Mouse (Mus musculus) adrenal gland, adult (tissue): ENCODE measurements around the gene Lcorl.
"Not testable (repeated sequence)": the region's sequence is repeated elsewhere in the genome, so short reads cannot be mapped to it uniquely, and the experiment has no call there.

Experiments used
- DNase-seq, 2 experiments: peaks; one replicate each; pipeline ENCODE4 v3.0.0; 2022 to 2023; ENCODE audit warnings: low spot score in 1 of 2; ENCODE audit not compliant: inconsistent age in 2 of 2

Gene Lcorl

DNA sequence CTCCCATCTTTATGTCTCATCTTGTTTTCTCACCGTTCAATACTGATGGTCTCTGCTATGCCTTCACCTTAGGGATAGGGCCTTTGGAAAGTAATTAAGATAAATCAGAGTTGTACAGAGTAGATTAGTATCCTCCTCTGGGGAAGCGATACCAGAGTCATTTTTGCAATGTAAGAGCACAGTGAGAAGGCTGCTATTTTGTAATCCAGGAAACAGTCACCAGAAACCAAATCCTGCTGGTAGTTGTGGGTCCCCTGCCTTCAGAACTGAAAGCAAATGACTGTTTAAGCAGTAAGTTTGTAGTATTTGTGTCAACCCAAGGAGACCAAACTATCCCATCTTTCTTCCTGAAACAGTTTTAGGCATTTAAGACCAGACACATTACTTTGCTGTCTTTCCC is 147.8 kb downstream of the Lcorl start:
- no peak for DNase-seq

DNA sequence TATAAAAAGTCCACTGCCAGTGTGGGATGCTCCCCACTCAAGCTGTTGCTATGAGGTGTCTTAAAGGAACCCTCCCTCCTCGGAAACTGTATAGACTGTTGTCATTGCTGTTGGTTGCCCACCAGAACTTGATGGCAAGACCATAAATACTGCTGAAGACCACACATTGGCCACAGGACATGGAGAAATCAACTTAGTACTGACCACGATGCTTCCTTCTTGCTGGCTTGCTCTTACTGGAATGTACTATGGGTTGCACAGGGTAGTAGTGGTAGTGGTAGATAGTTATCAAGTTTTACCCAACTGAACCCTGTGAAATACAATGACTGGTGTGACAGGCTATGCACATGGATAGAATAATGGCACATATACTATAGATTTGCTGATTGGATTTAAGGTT is 150.6 kb downstream of the Lcorl start:
- no peak for DNase-seq

DNA sequence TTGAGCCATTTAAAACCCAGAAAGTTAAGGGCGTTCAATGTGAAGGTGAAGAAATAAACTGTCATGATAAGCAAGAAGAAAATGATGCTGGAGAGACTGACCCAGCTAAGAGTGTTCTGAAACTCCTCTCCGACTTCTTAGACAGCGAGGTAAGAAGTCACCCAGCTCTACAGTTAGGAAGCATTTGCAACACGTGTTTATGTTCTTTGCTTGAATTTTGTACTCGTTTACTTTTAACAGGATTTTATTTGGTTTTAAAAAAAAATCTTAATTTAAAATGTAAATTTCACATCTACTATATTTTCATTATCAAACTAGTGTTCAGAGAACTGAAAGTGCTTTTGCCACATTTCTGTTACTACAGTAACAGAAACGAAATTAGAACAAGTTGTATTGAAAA is 165.7 kb downstream of the Lcorl start:
- no peak for DNase-seq

DNA sequence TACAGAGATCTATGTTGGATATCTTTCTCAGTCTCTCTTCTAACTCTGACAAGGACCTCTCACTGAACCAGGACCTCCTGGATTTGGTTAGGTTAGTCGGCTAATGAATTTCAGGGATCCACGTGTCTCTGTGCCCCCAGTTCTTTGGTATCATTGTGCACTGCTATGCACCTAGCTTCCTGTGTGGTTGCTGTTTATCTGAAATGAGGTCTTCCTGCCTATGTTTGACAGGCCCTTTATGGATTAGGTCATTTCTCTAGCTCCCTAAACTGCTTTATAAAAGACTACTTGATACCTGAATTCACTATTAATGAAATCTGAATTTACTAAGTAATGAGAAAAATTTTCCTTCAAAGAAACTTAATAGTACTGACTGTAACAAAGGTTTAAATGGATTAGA is 166.6 kb downstream of the Lcorl start:
- DNase-seq = no peak

DNA sequence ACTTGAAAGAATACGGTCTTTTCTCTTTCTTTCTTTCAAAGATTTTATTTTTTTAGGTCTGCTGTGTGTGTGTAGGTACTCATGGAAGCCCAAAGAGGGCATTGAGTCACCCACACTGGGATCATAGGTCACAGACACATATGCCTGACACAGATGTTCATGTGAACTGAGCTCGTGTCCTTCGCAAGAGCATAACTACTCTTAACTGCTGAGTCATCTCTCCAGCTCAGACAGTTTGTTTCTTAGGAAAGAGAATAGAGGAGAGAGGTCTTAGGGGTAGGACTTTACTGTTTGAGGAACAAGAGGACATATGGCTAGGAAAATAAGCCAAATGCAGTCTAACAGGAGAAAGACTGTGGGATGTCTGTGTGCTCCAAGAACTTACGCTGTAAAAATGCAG is 168.3 kb downstream of the Lcorl start:
- no peak for DNase-seq

DNA sequence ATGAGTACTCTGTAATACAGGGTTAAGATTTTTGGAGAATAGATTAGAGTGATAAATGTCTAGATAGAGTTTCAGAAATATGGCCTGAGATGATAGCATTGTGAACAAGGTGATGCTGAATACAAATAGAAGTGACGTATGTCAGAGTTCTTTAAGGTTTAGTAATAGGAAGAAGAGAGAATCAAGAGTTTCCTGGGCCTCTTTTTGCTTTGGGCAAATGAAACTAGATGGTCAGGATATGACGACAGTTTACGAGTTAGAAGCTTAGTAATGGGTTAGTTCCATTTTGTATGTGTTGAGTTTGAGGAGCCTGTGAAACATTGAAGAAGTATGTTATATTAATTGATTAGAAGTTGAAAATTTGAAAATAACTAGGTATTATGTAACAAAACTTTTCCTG is 171.2 kb downstream of the Lcorl start:
- no peak for DNase-seq

DNA sequence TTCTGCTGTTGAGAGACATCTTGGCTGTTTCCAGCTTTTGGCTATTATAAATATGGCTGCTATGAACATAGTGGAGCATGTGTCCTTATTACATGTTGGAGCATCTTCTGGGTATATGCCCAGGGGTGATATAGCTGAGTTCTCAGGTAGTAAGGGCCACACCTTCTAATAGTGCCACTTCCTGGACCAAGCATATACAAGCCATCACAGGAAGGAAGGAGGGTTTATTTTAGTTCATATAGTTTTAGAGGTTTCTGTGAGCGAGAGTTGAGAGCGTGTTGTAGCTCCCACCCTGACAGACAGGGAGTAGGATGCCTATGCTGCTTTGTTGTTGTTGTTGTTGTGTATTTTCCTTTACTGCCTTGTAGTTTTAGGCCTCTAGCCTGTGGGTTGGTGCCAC is 172.2 kb downstream of the Lcorl start:
- DNase-seq = no peak

DNA sequence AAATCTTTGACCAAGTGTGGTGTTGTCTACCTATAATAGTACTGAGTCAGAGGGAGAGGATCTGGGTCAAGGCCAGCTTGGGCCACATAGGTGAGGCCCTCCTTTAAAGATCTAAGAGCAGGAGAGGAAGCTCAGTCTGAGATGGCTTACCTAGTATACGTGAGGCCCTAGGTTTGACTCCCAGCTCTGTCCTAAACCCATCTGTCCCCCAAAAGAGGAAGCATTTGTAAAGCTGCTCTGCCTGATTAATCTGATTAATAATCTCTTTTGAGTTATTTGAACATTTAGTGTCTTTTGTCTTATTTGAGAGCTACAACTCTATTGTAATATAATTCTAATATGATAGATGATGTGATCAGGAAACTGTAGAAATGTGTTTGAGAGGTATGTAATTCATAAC is 174.0 kb downstream of the Lcorl start:
- no peak for DNase-seq

DNA sequence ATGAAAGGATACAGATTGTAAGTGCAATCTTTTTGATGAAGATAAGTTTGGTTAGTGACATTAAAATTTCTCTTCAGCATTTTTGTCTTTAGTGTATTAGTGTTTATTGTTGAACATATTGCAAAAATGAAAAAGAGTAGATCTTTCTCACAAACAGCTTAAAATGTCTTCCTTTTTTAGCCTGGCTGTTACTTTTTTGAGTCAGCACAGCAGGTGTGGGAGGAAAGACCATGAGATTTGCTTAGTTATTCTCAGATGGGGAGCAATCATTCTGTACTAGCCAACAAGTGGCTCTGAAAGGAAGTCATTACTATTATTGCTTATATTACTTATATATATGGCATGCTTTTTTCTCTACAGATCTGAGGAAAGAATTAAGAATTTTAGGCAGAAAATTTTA is 177.5 kb downstream of the Lcorl start:
- no peak for DNase-seq

DNA sequence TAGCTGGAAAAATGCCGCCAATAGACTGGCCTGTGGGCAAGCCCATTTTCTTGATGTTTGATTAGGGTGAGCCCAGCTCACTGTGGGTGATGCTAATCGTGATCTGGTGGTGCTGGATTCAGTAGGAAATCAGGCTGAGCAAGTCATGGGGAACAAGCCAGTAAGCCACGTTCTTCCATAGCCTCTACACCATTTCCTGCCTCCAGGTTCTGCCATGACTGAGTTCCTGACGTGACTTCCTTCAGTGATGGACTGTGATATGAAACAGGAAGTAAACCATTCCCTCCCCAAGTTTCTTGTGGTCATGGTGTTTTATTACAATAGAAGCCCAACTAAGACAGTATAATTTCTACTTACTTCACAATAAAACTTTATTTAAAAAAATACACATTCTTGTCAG is 179.8 kb downstream of the Lcorl start:
- DNase-seq = no peak

DNA sequence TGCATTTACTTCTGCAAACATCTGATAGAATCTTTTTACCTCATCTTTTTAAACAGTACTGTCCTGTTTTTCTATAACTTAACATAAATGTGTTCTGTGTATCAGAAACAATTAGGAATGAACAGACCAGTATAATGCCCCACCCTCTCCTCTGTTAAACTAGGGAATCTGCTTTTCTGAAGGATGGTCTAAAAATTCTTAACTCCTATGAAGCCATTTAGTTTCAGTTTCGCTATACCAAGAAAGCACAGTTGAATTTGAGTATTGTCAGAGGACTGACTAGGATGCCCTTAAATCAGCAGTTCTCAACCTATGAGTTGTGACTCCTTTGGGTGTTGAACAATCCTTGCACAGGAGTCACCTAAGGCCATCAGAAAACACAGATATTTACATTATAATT is 182.4 kb downstream of the Lcorl start:
- DNase-seq = no peak

DNA sequence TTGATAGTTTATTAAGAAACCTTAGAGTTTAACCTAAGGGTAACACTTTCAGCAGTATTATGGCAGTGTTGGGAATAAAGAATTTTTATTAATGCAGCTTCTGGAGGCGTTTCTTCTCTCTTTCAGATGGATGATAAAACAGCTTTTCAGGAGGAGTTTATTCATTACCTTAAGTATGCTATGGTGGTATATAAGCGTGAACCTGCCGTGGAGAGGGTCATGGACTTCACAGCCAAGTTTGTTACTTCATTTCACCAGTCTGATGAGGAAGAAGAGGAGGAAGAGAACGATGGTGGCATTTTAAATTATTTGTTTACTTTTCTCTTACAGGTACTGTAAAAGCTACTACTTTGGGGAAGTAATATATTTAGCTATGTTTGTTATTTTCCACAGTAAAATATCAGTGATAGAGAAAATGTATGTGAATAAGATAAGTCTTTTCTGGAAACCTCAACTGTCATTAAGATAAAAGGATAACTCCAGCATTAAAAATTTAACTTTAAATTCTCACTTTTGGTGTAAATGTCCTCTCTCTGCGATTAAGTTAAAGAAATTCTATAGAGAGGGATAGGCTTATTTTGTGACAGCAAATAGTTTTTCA is 186.4 kb downstream of the Lcorl start:
- no peak for DNase-seq

DNA sequence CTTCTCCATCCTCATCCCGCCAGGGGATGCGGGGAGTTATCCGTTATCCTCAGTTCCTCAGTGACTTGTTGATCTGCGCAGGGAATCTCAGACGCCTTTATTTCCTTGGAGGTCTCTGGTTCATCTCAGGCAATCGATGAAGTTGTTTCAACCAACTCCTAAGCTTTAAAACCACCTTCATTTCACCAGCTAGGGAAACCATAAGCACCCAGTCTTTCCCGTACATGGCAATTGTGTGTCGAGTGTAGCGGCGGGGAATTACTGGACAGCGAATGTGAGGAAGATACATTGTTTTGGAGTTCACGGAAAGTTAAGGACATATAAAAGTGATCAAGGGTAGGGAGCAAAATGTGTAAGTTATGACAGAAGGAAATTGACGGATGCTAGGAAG is 187.1 kb downstream of the Lcorl start:
- no peak for DNase-seq

DNA sequence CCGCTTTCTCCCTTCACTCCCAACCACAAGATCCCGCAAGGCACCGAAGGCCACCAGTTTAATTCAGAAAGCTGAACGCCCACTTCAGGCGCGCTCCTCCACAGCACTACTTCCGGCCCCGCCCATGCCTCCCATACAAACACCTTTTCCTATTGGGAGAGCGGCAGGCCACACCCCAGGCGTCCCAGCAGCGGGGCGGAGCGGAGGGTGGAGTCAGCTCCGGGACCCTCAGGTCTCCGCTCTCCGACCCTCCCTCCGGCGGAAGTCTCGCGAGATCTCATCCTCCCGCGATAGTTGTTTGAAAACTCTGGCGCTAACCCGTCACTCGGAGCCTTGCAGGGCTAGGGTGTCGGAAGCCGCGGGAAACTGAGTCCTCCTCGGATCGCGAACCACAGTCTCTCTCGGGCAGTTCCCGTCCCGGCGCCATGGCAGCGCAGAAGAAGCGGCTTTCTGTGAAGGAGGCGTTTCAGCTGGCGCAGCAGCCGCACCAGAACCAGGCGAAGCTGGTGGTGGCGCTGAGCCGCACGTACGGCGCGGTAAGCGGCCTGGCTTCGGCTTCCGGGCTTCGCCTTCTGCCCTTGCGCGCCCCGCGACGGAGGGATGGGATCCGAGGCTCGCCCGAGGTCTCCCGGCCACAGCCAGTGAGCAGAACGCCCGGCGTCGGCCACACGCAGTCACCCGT is 187.7 kb downstream of the Lcorl start, which contains the start of gene Ncapg:
TSS of gene Ncapg (plus strand) at position 322 of the 682 bp plus-strand sequence.
- peak; percentile 99 to 100 for DNase-seq

DNA sequence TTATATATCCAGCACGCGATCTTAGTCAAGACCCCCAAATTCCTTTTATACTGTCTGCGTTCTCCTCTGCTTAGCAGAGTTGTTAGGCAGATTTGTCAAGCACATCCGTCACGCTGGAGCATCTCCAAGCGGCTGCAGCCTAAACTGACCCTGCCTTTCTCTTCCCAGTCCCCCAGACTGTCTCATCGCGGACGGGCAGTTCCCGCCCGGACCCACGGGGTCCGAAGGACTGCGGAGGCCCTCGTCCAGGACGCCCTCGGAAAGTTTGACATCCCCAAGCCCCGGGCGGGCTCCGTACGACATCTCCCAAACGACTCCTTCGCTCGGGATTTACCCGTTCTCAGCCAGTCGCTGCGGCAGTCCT is 188.2 kb downstream of the Lcorl start:
- DNase-seq = no peak

DNA sequence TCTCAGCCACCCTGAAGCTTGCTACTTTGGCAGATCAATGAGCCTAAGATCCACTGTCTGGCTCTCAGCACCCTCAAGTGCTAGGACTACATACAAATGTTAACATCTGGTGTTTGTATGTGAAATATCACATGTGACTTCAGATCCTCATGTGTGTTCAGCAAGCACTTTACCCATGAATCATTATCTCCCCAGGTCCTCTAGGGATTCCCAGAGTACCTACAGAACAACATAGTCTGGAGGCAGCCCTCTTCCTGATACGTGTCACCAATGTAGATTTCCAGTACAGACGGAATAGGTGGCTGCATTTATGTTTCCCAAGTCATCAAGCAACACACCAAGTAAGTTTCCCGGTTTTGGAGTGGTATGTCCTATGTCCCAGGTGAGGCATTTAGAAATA is 188.6 kb downstream of the Lcorl start:
- peak in 1 of 2 experiments; percentile 32 for DNase-seq

DNA sequence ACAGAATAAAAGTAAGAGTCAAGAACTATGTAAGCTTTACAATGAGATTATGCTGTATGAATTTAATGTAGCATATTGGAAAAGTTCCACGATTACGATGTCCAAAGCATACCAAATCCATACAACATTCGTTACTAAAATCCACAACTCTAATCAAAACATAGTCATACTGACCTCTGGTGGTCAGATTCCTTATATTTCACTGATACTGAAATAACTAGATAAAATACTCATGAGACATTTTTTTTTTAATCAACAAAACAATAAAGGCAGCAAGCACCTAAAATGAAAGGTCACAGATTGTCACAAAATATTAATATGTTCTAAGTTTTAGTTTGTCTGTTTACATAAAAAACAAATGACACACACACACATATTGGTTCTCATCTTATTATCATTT is 189.1 kb downstream of the Lcorl start:
- peak in 1 of 2 experiments; percentile 47 for DNase-seq

DNA sequence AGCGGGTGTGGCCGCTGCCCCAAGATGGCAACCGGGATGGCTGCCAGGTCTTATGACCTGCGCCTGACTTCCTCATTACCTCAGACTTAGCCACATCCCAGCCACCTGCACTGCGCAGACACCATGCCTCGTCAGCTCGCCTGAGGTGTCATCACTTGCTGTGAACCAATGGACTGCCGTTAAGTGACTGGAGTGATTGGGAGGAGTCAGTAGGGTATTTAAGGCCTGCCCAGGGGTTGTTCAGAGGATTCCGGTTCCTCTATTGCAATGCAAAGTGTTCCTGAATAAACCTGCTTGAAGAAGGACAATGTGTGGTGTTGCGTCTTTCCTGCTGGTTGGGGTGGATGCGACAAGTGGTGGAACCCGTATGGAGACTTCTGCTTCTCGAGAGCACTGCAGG is 199.0 kb downstream of the Lcorl start:
- DNase-seq = not testable (repeated sequence)

DNA sequence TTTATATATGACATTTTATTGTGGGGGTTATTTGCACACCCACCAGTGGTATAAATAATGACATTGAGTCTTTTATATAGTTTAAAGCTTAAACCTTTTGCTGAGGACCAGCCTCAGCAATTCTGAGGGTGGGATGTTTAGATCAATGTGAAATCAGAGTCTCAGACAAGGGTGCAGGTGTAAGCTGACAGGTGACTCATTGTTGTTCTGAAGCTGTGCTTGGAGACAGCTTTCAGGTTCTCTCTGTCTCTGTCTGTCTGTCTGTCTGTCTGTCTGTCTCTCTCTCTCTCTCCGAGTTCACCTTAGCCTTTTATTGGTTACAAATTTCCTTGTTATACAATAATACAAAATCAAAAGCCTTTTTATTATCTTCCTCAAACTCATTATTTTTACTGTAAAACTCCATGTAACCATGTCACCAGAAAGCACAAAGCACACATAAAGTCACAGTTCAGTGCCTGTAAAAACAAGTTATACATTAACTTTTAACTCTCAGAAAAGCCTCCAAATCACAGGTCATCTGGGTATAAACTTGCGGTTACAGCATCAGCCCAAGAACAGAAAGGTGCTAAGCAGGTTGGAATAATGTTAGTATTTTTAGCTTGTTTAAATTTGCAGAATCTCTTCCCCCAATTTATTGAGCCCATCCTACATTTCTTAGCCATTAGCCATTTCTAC is 206.2 kb downstream of the Lcorl start:
- no peak for DNase-seq
